Mouse (Mus musculus) CH12.LX (cell line): ENCODE measurements around the gene E130208F15Rik. TPM values are rescaled to one million over a fixed set of nuclear protein-coding genes. Genes with fewer than 3 reads are reported as not detected.

Experiments used
- DNase-seq: peaks from one replicate; pipeline ENCODE4 v3.0.0-alpha.2; 2013; ENCODE audit errors: extremely low read depth
- H3K27ac ChIP-seq: 2 replicates; pipeline ENCODE4 v1.5.1; 2012; ENCODE audit warnings: low read depth, mild to moderate bottlenecking, control low read depth, moderate library complexity; ENCODE audit not compliant: insufficient read depth
- H3K27me3 ChIP-seq: replicated peaks from 2 replicates; pipeline ENCODE3; 2012; ENCODE audit warnings: inconsistent platforms
- H3K36me3 ChIP-seq, 2 experiments: replicated peaks in 1 of 2; 2 replicates each; pipeline versions ENCODE3 to v1.6.1; 2012; ENCODE audit warnings: inconsistent platforms in 1 of 2, low read length in 1 of 2, mild to moderate bottlenecking in 1 of 2, mixed read lengths in 1 of 2, moderate library complexity in 1 of 2; ENCODE audit not compliant: control insufficient read depth in 1 of 2, insufficient read depth in 1 of 2
- H3K4me1 ChIP-seq, 2 experiments: 2 replicates each; pipeline ENCODE4 v1.6.1; 2012; ENCODE audit warnings: inconsistent platforms in 1 of 2, moderate library complexity in 1 of 2; ENCODE audit not compliant: insufficient read depth in 2 of 2, control insufficient read depth in 1 of 2
- H3K4me2 ChIP-seq: 2 replicates; pipeline ENCODE4 v1.6.1; 2012; ENCODE audit warnings: low read depth, mild to moderate bottlenecking, control low read depth; ENCODE audit not compliant: poor library complexity, insufficient read depth, severe bottlenecking
- H3K4me3 ChIP-seq, 3 experiments: fragments of 150-350 bp in 1 of 3; sonication (generic) in 1 of 3; replicated peaks in 1 of 3; 2 replicates each; pipeline versions ENCODE3 to v1.5.1; 2011 to 2012; ENCODE audit warnings: low read depth in 2 of 3, low read length in 2 of 3, mild to moderate bottlenecking in 2 of 3, moderate library complexity in 2 of 3, control low read depth in 1 of 3, improper control_type of control experiment in 1 of 3, inconsistent platforms in 1 of 3, mixed read lengths in 1 of 3; ENCODE audit not compliant: poor library complexity in 1 of 3
- H3K79me2 ChIP-seq: replicated peaks from 2 replicates; pipeline ENCODE4 v1.6.1; 2012; ENCODE audit warnings: mild to moderate bottlenecking, moderate library complexity; ENCODE audit not compliant: control insufficient read depth, poor library complexity, insufficient read depth, severe bottlenecking; ENCODE audit errors: extremely low read depth
- H3K9ac ChIP-seq: 2 replicates; pipeline ENCODE4 v1.6.1; 2012; ENCODE audit warnings: low read depth, mild to moderate bottlenecking, control low read depth, moderate library complexity; ENCODE audit not compliant: insufficient read depth
- H3K9me3 ChIP-seq: replicated peaks from 2 replicates; pipeline ENCODE3; 2012; ENCODE audit warnings: low read length, inconsistent platforms, mixed read lengths
- CHD2 ChIP-seq: IDR thresholded peaks from 2 replicates; pipeline ENCODE4 v1.6.1; 2011; ENCODE audit warnings: low read length, improper control_type of control experiment
- CTCF ChIP-seq, 2 experiments: IDR thresholded peaks in 1 of 2; conservative IDR thresholded peaks in 1 of 2; 2 replicates each; pipeline ENCODE4 v1.5.1; 2011 to 2012; ENCODE audit warnings: low read depth in 2 of 2, low read length in 2 of 2, improper control_type of control experiment in 1 of 2, inconsistent platforms in 1 of 2, mild to moderate bottlenecking in 1 of 2, moderate library complexity in 1 of 2
- GABPA ChIP-seq: IDR thresholded peaks from 2 replicates; pipeline ENCODE4 v1.6.1; 2012; ENCODE audit warnings: low read depth, low read length, improper control_type of control experiment, inconsistent platforms; ENCODE audit not compliant: insufficient replicate concordance
- HCFC1 ChIP-seq: IDR thresholded peaks from 2 replicates; pipeline ENCODE4 v1.6.1; 2012; ENCODE audit warnings: low read depth, mild to moderate bottlenecking, inconsistent platforms, low read length, improper control_type of control experiment
- KAT2A ChIP-seq: IDR thresholded peaks from 2 replicates; pipeline ENCODE4 v1.6.1; 2012; ENCODE audit warnings: low read length, improper control_type of control experiment, inconsistent platforms; ENCODE audit not compliant: insufficient replicate concordance
- MAX ChIP-seq: IDR thresholded peaks from 2 replicates; pipeline ENCODE4 v1.6.1; 2011; ENCODE audit warnings: low read length, improper control_type of control experiment
- MXI1 ChIP-seq: IDR thresholded peaks from 2 replicates; pipeline ENCODE4 v1.6.1; 2011; ENCODE audit warnings: mild to moderate bottlenecking, low read depth, low read length, improper control_type of control experiment
- MYC ChIP-seq: IDR thresholded peaks from 2 replicates; pipeline ENCODE4 v1.6.1; 2011; ENCODE audit warnings: low read depth, mild to moderate bottlenecking, improper control_type of control experiment, low read length
- NELFE ChIP-seq: IDR thresholded peaks from 2 replicates; pipeline ENCODE4 v1.6.1; 2011; ENCODE audit warnings: low read depth, low read length, improper control_type of control experiment
- NRF1 ChIP-seq: IDR thresholded peaks from 2 replicates; pipeline ENCODE4 v1.6.1; 2014; ENCODE audit warnings: low read depth, mild to moderate bottlenecking, inconsistent platforms, low read length, improper control_type of control experiment, moderate library complexity
- POLR2A ChIP-seq: IDR thresholded peaks from 2 replicates; pipeline ENCODE4 v1.6.1; 2011; ENCODE audit warnings: low read depth, mild to moderate bottlenecking, improper control_type of control experiment, low read length
- POLR2AphosphoS2 ChIP-seq: IDR thresholded peaks from 2 replicates; pipeline ENCODE4 v1.6.1; 2011; ENCODE audit warnings: low read depth, low read length, improper control_type of control experiment
- SIN3A ChIP-seq: IDR thresholded peaks from 2 replicates; pipeline ENCODE4 v1.6.1; 2012; ENCODE audit warnings: low read length, improper control_type of control experiment, inconsistent platforms
- SMC3 ChIP-seq: IDR thresholded peaks from 2 replicates; pipeline ENCODE4 v1.6.1; 2011; ENCODE audit warnings: low read depth, low read length, improper control_type of control experiment
- TCF12 ChIP-seq: IDR thresholded peaks from 2 replicates; pipeline ENCODE4 v1.6.1; 2014; ENCODE audit warnings: low read depth, mild to moderate bottlenecking, inconsistent platforms, low read length, improper control_type of control experiment
- UBTF ChIP-seq: IDR thresholded peaks from 2 replicates; pipeline ENCODE4 v1.6.1; 2012; ENCODE audit warnings: low read depth, mild to moderate bottlenecking, inconsistent platforms, low read length, improper control_type of control experiment, moderate library complexity
- USF1 ChIP-seq: IDR thresholded peaks from 2 replicates; pipeline ENCODE4 v1.6.1; 2014; ENCODE audit warnings: low read depth, mild to moderate bottlenecking, inconsistent platforms, low read length, improper control_type of control experiment
- USF2 ChIP-seq: conservative IDR thresholded peaks from 2 replicates; pipeline ENCODE4 v1.6.1; 2011; ENCODE audit warnings: low read depth, low read length, improper control_type of control experiment
- ZKSCAN1 ChIP-seq: IDR thresholded peaks from 2 replicates; pipeline ENCODE4 v1.6.1; 2012; ENCODE audit warnings: low read depth, inconsistent platforms, low read length, improper control_type of control experiment, borderline replicate concordance
- ZMIZ1 ChIP-seq: IDR thresholded peaks from 2 replicates; pipeline ENCODE4 v1.6.1; 2012; ENCODE audit warnings: low read depth, mild to moderate bottlenecking, inconsistent platforms, low read length, improper control_type of control experiment
- dilution Hi-C: fragments of 300-500 bp; cut with MboI; formaldehyde crosslinking; loops from 2 replicates; pipeline ENCODE4 v1.14.3; 2020; ENCODE audit warnings: low sequenced_read_pairs; ENCODE audit not compliant: extremely low pct_unique_long_range_greater_than_20kb, extremely low pct_ligation_motif_present
- in situ Hi-C: fragments of 300-500 bp; cut with MboI; formaldehyde crosslinking; loops from 3 replicates; pipeline ENCODE4 v1.14.3; 2019; ENCODE audit warnings: low sequenced_read_pairs, low pct_ligation_motif_present, low pct_unique_long_range_greater_than_20kb, mixed read lengths
- polyA plus RNA-seq: library from polyadenylated mRNA; unstranded; fragments of >175 nt; gene quantifications from 2 replicates; pipeline ENCODE4 v1.2.1, GENCODE M21; 2012; ENCODE audit warnings: low read depth; ENCODE audit not compliant: insufficient read length
- total RNA-seq, 2 experiments: library from RNA; depleted of rRNA; stranded (reverse); fragments of 300-350 nt in 1 of 2; fragments of >200 nt in 1 of 2; gene quantifications; 2 replicates each; pipeline ENCODE4 v1.2.3; 2012 to 2014

E130208F15Rik gene
- total and polyA plus RNA-seq, 3 experiments = 0.70 to 9.7 (median 5.6) TPM

DNA sequence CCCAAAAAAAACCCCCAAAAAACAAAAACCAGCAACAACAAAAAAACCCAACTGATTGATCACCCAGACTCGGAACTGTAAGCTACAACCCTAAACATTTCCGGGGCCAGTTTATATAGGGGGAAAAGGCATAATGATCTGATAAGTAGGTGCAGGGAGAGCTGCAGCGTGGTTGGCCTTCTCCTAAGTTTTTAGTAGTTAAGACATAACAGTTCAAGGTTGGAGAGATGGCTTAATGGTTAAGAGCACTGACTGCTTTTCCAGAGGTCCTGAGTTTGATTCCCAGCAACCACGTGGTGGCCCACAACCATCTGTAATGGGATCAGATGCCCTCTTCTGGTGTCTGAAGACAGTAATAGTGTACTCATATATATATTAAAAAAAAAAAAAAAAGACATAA is 40.0 kb upstream of the E130208F15Rik start:
- Histone ChIP-seq H3K9me3 (no peaks in the 10 kb centered on the region), H3K36me3 (peaks cover 0 to 8% of the 10 kb centered on the region in 2 experiments), H3K27ac (no peak overlapping the region), H3K4me1 (peaks cover 5 to 26% of the 10 kb centered on the region in 2 experiments), H3K79me2 (peaks cover 5% of the 10 kb centered on the region; the same call in 1 of the 2 replicates), H3K27me3 (peaks cover 9% of the 10 kb centered on the region), H3K9ac (no peak overlapping the region), H3K4me2 (no peak overlapping the region), H3K4me3 (no peak overlapping the region)
- TF ChIP-seq CHD2 (no peak), POLR2A (no peak), MXI1 (no peak), TCF12 (no peak), SMC3 (no peak), USF2 (no peak), ZMIZ1 (no peak), GABPA (no peak), MYC (no peak), MAX (no peak), KAT2A (no peak), NELFE (no peak), SIN3A (no peak), NRF1 (no peak), POLR2AphosphoS2 (no peak), CTCF (conservative IDR thresholded peaks at IDR 0.05 in 1 of 2, IDR thresholded peaks at IDR 0.05 in 1 of 2; ENCODE audit: low read depth in 2 of 2, low read length in 2 of 2) (no peak), UBTF (no peak), USF1 (no peak), ZKSCAN1 (no peak)
- in situ Hi-C loops (no loop called here), dilution Hi-C loops (no loop called here)
- DNase-seq = no peak

GRCm38 (mm10) chr7:30282740-30283139 is 38.8 kb upstream of the E130208F15Rik start:
- dilution Hi-C loops (no loop called here), in situ Hi-C loops (no loop called here)
- H3K4me2 ChIP-seq = no peak overlapping the region
- no peaks in the 10 kb centered on the region for H3K9me3 ChIP-seq
- DNase-seq = no peak
- H3K36me3 ChIP-seq = no peaks in the 10 kb centered on the region
- peaks cover 18% of the 10 kb centered on the region for H3K27me3 ChIP-seq
- H3K4me3 ChIP-seq = no peak overlapping the region
- peaks cover 8 to 26% of the 10 kb centered on the region in 2 experiments for H3K4me1 ChIP-seq
- H3K79me2 ChIP-seq = peaks cover 5% of the 10 kb centered on the region; the same call in 1 of the 2 replicates
- no peak overlapping the region for H3K9ac ChIP-seq
- H3K27ac ChIP-seq = no peak overlapping the region
- TF ChIP-seq USF1 (peak; percentile 32; the same call in 1 of the 2 replicates), HCFC1 (no peak), NELFE (no peak)
